Mouse (Mus musculus) intestine, postnatal 0 days (tissue): ENCODE results near the gene Brd1. TPM values are rescaled to one million over a fixed set of nuclear protein-coding genes. Genes with fewer than 3 reads are reported as not detected.
A peak's percentile ranks its signal among the peaks of the same experiment; 100 is the strongest.
"Not testable (repeated sequence)": the region's sequence is repeated elsewhere in the genome, so short reads cannot be mapped to it uniquely, and the experiment has no call there.

Experiments used
- ATAC-seq: fragments of 200-750 bp; cut with Nextera tagmentation; 2 replicates; pipeline ENCODE4 v1.8.0; 2017; ENCODE audit warnings: mild to moderate bottlenecking, moderate TSS enrichment, moderate library complexity
- H3K27ac ChIP-seq: fragments of 300-500 bp; sonication (generic); 2 replicates; pipeline ENCODE4 v1.5.1; 2014; ENCODE audit warnings: mild to moderate bottlenecking, low read depth, low read length, moderate library complexity
- H3K27me3 ChIP-seq: fragments of 300-500 bp; sonication (generic); replicated peaks from 2 replicates; pipeline ENCODE4 v1.6.1; 2014; ENCODE audit warnings: low read length, mixed read lengths; ENCODE audit not compliant: control insufficient read depth, insufficient read depth
- H3K36me3 ChIP-seq: fragments of 300-500 bp; sonication (generic); 2 replicates; pipeline ENCODE4 v1.6.1; 2014; ENCODE audit warnings: mild to moderate bottlenecking, moderate library complexity; ENCODE audit not compliant: control insufficient read depth, insufficient read depth
- H3K4me1 ChIP-seq: fragments of 300-500 bp; sonication (generic); replicated peaks from 2 replicates; pipeline ENCODE4 v1.6.1; 2014; ENCODE audit warnings: antibody characterized with exemption, low read length, mixed read lengths; ENCODE audit not compliant: control insufficient read depth, insufficient read depth
- H3K4me2 ChIP-seq: fragments of 300-500 bp; sonication (generic); replicated peaks from 2 replicates; pipeline ENCODE4 v1.6.1; 2014; ENCODE audit warnings: low read depth, mild to moderate bottlenecking, moderate library complexity
- H3K4me3 ChIP-seq: fragments of 300-500 bp; sonication (generic); 2 replicates; pipeline ENCODE4 v1.5.1; 2014; ENCODE audit warnings: low read depth, low read length
- H3K9ac ChIP-seq: fragments of 300-500 bp; sonication (generic); 2 replicates; pipeline ENCODE4 v1.6.1; 2014; ENCODE audit warnings: mild to moderate bottlenecking, low read depth, low read length
- H3K9me3 ChIP-seq: fragments of 300-500 bp; sonication (generic); 2 replicates; pipeline ENCODE4 v1.6.1; 2016; ENCODE audit warnings: mixed run types; ENCODE audit not compliant: control insufficient read depth
- CTCF ChIP-seq: sonication (generic); IDR thresholded peaks from 2 replicates; pipeline ENCODE4 v1.5.1; 2016; ENCODE audit warnings: low read depth, mild to moderate bottlenecking, control low read depth, antibody characterized with exemption, moderate library complexity
- WGBS: fragments of 180-500 bp; shearing (Covaris S2); extraction: QIAGEN DNeasy Blood & Tissue Kit; methylation state at CpG from one replicate; pipeline ENCODE4 v1.1.7; 2014; 5-methylcytosine and 5-hydroxymethylcytosine counted together
- polyA plus RNA-seq: library from polyadenylated mRNA; unstranded; fragments of >200 nt; fragmentation: Nextera tagmentation; extraction: Ambion mirVana; gene quantifications from 2 replicates; pipeline ENCODE4 v1.2.1, GENCODE M21; 2015

Brd1 gene
- polyA plus RNA-seq: 11.4 and 13.3 TPM in 2 replicates

GRCm38 (mm10) chr15:88733834-88734571 is at the start of gene Brd1:
TSS of gene Brd1 (minus strand) at chr15:88734233.
- H3K27ac ChIP-seq: peak within 1 kb of the TSS; percentile 95
- peak within 1 kb of the TSS; percentile 99 for H3K9ac ChIP-seq
- peaks cover 14% of the 10 kb centered on the region for H3K36me3 ChIP-seq
- H3K4me3 ChIP-seq: peak within 1 kb of the TSS; percentile 99
- H3K27me3 ChIP-seq: no peaks in the 10 kb centered on the region
- peak; percentile 78 for ATAC-seq
- H3K9me3 ChIP-seq: no peaks in the 10 kb centered on the region
- H3K4me2 ChIP-seq: peak within 1 kb of the TSS; percentile 71
- WGBS: under 1% methylated on average over 96 of the region's 103 CpGs
- peaks cover 8% of the 10 kb centered on the region for H3K4me1 ChIP-seq
- TF ChIP-seq CTCF: no peak

- H3K9me3 ChIP-seq, H3K4me3 ChIP-seq, H3K4me2 ChIP-seq, H3K27me3 ChIP-seq, H3K4me1 ChIP-seq, H3K9ac ChIP-seq, ATAC-seq, H3K36me3 ChIP-seq, H3K27ac ChIP-seq: not testable (repeated sequence)
- TF ChIP-seq CTCF: peak; percentile 35; the same call in 1 of the 2 replicates
- 96% methylated on average over 5 of the region's 5 CpGs for WGBS
Measured at GRCm38 (mm10) chr15:88774630-88775029, 40.6 kb upstream of the Brd1 start.

- ATAC-seq: no peak
- H3K27ac ChIP-seq: no peak overlapping the region
- H3K36me3 ChIP-seq: 0 out of 2 replicates have a peak, but pooled peaks cover 3% of the 10 kb centered on the region
- H3K27me3 ChIP-seq: no peaks in the 10 kb centered on the region
- no peak overlapping the region for H3K4me3 ChIP-seq
- WGBS: 44% methylated on average over 1 of the region's 1 CpGs
- H3K9me3 ChIP-seq: no peaks in the 10 kb centered on the region
- no peak overlapping the region for H3K9ac ChIP-seq
- no peak overlapping the region for H3K4me2 ChIP-seq
- TF ChIP-seq CTCF: no peak
- no peaks in the 10 kb centered on the region for H3K4me1 ChIP-seq
Measured at GRCm38 (mm10) chr15:88768537-88768936, 34.5 kb upstream of the Brd1 start.

- H3K4me3 ChIP-seq, H3K27ac ChIP-seq, H3K27me3 ChIP-seq, H3K4me1 ChIP-seq, H3K4me2 ChIP-seq, ATAC-seq, H3K9ac ChIP-seq, H3K9me3 ChIP-seq: not testable (repeated sequence)
- 98% methylated on average over 2 of the region's 2 CpGs for WGBS
- peaks cover 14% of the 10 kb centered on the region for H3K36me3 ChIP-seq
- peak; percentile 45 for TF ChIP-seq CTCF
Measured at GRCm38 (mm10) chr15:88766139-88766538, 32.1 kb upstream of the Brd1 start.

GRCm38 (mm10) chr15:88761551-88761950 is 27.5 kb upstream of the Brd1 start:
- 91% methylated on average over 4 of the region's 4 CpGs for WGBS
- ATAC-seq: no peak

GRCm38 (mm10) chr15:88758061-88758460 is 24.0 kb upstream of the Brd1 start:
- 59% methylated on average over 3 of the region's 3 CpGs for WGBS
- no peak overlapping the region for H3K4me3 ChIP-seq
- H3K27me3 ChIP-seq: no peaks in the 10 kb centered on the region
- no peak overlapping the region for H3K27ac ChIP-seq
- H3K36me3 ChIP-seq: peaks cover 26% of the 10 kb centered on the region
- ATAC-seq: no peak
- no peak overlapping the region for H3K9ac ChIP-seq
- no peaks in the 10 kb centered on the region for H3K4me1 ChIP-seq
- no peak for TF ChIP-seq CTCF
- no peak overlapping the region for H3K4me2 ChIP-seq
- no peaks in the 10 kb centered on the region for H3K9me3 ChIP-seq

More at GRCm38 (mm10) chr15:88761551-88761950, 27.5 kb upstream of the Brd1 start:
- Histone ChIP-seq H3K4me1 (no peaks in the 10 kb centered on the region), H3K27me3 (no peaks in the 10 kb centered on the region), H3K4me3 (no peak overlapping the region), H3K36me3 (peaks cover 31% of the 10 kb centered on the region), H3K9me3 (no peaks in the 10 kb centered on the region), H3K27ac (no peak overlapping the region), H3K4me2 (no peak overlapping the region), H3K9ac (no peak overlapping the region)
- TF ChIP-seq CTCF: no peak
